Mouse (Mus musculus): ENCODE data around the gene Prkce. TPM values are rescaled to one million over a fixed set of nuclear protein-coding genes. Genes with fewer than 3 reads are reported as not detected.
A peak's percentile ranks its signal among the peaks of the same experiment; 100 is the strongest.

The Prkce gene
- total RNA-seq, 2 experiments from 2014 or later = 31.1 to 32.5 TPM

DNA sequence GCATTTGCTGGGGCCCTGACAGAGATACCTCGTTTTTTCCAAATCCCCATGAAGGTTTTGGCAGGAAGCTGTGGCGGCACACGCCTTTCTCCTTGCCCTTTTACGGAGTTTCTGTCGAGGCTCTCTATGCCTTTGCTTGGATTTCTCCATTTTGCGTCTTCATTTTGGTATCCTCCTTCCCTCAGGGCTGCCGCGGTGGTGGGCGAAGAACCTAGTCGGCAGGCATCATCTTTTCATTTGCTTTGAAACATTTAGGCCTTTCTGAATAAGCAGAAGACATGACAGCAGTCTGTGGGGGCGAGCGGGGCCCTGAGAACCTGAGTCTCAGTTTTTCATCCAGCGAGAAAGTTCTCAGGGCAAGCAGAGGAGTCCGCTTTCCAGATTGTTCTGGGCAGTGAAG, 47.2 kb downstream of the Prkce start:
- intact Hi-C loops (cut with DNase I) = loop anchor here (5.0 kb wide), 1 partner anchor 47 kb away; the partner anchor contains the start of gene Prkce

DNA sequence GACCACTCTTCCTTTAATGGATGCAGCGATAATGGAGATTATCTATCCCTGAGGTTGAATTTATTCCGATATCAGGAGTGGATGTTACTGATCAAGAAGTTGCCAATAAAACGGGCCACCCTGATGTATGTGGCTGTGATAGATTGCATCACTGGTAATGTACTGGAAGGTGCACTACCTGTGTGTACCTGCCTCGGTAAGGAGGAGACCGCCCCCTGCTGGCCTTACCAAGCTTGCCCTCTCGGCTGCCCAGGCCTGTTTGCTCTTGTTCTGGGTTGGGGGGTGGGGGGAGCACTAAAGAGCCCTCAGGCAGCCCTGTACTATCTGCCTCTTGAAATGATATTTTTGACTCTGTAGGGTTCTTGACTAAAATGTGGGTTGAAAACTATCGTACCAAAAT, 48.2 kb downstream of the Prkce start:
- intact Hi-C loops (cut with DNase I) = loop anchor here (5.0 kb wide), 1 partner anchor 48 kb away; the partner anchor contains the start of gene Prkce
- no peak for DNase-seq

More for the DNA sequence above, 47.2 kb downstream of the Prkce start:
- DNase-seq = no peak

DNA sequence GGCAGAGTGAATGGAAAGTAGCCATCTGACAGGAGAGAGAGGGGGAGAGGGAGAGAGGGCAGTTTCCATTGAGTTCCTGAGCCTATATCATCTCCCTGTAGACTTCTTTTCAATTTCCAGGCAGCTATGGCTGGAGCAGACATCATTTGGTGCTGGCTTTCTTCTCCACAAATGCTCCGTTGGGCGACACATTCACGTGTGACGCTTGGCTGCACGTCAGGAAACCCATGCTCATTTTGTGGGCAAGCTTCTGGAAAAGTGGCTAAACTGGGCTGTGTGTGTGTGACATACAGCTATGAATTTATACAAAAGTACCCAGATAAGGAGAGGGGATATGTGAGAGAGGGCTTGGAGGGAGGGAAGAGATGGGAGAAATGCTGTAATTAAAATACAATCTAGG, 49.9 kb downstream of the Prkce start:
- no peak for DNase-seq
- intact Hi-C loops (cut with DNase I) = loop anchor here (5.0 kb wide), 1 partner anchor 50 kb away; the partner anchor contains the start of gene Prkce

DNA sequence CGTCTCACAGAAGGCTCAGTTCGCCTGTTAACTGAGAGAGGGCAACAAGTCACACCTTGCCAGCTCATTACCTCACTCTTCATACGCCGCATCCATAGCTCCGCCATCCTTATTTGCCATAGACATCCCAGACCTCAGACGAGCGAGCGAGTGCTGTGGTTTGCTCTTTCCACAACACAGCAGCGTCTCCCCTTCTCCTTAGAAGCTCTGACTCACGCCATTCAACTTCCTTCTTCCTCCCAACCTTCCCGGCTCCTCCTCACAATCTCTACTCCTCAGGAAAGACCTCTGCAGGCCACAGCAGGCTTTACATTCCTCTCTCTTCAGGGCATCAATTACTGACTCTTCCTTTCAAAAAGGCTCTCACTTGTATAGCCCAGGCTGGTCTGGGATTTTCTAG, 51.0 kb downstream of the Prkce start:
- intact Hi-C loops (cut with DNase I) = loop anchor here (5.0 kb wide), 1 partner anchor 51 kb away; the partner anchor contains the start of gene Prkce
- DNase-seq = no peak

DNA sequence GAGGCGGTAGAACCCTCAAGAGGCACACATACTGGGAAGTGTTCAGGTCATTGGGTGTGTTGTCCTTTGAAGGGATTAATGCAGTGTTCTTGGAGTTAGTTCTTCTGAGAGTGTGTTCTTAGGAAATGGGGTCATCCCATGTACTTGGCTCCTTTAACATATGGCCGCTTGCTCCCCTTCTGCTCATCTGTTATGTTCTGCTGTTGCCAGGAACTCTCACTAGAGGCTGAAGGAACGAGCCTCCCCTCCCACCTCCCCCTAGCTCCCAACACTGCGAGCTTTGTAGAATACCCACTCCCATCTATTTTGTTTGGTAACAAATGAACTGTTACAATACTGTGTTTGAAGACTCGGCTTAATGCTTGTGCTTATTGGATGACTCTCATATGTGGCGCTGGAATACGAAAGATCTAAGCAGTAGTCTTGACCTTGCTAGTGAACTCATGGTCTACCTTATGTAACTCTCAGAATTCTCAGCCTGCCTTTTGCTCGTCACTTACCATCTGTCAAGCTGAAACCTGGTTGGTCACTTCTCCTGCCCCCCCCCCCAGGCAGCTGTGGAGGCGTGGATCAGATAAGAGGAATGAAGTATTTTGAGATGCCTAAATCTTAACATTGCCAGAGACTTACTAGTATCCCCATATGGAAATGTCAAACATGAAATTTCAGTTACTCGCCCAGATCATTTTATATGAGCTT, 58.1 kb downstream of the Prkce start:
- DNase-seq = no peak
- intact Hi-C loops (cut with DNase I) = no loop called here

DNA sequence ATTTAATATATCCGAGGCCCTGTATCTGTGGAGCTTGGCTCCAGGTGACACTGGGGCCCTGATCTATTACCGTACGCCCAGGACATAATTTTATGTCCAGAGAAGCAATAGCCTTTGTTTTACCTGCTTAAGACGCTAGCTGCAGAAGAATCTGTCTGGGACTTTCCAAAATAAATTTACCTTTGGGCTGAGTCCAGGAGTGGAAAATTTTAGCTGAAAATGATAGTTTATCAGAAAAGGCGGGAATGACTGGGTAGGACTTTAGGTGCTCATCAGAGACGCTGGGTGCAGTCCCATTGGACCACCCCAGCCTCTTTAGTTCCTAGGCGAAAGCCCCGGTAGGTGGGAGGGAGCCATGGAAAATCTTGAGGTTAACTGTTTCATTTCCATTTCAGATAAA, 58.6 kb downstream of the Prkce start:
- no peak for DNase-seq
- intact Hi-C loops (cut with DNase I) = no loop called here

DNA sequence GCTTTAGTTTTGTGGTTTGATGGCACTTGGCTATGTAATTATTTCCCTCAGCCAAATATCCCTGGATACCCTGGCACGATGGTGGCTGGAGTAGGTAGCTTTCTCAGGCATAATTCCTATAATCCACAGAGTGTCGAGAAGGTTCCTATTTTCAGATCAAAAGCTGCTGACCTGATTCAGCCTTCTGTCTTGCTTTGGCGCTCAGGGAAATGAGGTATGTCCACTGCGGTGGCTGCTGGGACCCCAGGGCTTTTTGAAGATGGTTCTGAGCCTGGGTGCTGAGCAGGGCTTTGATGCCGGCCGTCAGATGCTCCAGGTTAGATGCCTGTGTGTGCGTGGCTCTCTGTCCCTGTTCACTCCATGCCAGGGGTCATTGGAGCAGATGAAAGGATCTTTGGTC, 59.0 kb downstream of the Prkce start:
- intact Hi-C loops (cut with DNase I) = no loop called here
- no peak for DNase-seq

DNA sequence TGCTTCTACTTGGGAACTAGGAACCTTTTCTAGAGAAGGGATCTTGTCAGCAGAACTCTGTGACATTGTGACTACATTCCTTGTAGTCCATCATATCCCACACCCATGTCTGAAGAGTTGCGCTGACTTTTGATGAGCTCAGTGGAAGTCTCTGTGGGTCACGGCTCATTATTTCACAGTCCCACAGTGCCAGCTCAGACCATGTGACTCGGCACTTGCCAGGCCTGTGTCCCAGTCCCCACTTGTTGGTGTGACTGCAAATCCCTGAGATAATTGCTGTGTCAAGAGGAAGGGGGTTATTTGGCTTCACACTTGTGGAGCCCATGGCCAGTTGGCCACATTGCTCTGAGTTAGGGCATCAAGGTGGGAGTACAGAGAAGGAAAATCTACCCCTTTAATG, 59.8 kb downstream of the Prkce start:
- intact Hi-C loops (cut with DNase I) = no loop called here
- peak in 1 of 2 experiments; percentile 43 for DNase-seq

DNA sequence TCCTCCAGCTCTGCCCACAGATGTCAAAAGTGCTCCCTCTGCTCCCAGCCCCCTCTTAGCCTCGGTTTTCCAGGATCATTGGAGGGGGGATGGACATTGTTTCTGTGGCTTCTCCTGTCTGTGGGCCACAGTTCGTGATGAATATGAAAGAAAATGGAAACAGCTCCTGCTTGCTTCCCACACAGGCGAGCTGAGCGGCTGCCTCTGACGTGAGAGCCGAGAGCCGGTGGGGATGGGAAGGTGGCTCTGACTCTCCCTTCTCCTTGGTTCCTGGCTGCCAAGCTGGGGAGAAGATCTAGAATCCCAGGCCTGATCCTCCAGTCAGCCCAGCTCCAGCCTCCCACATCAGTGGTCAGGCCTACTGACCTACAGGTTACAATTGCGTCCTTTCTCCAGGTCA, 61.3 kb downstream of the Prkce start:
- intact Hi-C loops (cut with DNase I) = no loop called here

DNA sequence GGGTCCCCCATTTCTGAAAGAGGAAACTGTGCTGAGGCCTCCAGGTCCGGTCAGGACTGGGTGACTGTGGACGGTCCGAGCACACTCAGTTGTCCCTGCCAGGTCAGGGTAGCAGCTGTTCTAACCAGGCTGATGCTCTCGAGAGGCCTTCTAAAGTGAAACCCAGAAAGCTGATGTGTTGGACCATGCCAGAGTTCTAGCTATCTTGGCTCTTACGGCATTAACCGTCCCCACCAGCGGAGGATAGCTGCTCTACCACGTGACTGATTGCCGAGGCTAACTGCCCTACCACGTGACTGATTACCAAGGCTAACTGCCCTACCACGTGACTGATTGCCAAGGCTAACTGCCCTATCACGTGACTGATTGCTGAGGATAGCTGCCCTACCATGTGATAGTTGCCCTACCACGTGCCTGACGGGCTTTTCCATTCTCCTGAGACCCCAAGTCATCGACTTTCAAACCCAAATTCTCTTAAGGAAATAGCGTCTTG, 62.6 kb downstream of the Prkce start:
- intact Hi-C loops (cut with DNase I) = no loop called here

More for the DNA sequence above, 61.3 kb downstream of the Prkce start:
- DNase-seq = no peak

DNA sequence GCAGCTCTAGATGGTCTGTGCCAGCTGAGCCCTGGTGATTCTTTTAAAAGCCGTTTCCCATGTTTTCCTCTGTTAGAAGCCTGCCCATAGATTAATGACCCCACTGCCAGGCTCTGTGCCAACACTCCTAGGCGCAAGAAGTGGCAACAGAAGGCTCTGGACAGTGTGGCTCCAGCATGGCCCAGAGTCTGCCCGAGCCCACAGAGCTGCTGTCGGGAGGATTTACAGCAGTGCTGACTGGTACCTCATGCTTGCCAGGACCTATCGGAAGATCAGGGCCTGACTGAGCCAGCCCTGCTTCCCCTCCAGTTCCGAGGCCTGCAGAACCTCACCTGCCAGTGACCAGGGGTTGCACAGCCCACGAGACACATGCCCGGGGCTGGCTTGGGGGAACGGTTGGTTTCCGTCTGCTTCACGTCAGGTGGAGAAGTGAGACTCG, 64.2 kb downstream of the Prkce start:
- peak; percentile 31 to 40 for DNase-seq
- intact Hi-C loops (cut with DNase I) = no loop called here

More for the DNA sequence above, 62.6 kb downstream of the Prkce start:
- peak in 1 of 2 experiments; percentile 23 for DNase-seq

DNA sequence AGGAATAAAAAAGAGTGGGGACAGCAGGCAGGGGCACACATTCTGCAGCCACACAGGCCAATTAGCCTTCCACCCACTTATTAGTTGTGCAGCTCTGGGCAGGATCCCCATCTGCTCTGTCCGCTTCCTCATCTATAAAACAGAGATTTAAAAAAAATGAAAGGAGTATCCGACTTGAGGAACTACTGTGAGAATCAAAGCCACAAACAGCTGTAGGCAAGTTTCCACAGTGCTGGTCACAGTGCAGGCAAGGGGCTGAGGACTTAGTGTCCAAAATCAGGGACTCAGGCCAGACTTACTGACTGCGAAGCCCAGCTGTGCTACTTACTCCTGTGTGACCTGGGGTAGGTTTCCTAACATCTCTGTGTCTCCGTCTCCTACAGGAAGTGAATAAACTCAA, 64.7 kb downstream of the Prkce start:
- intact Hi-C loops (cut with DNase I) = no loop called here
- DNase-seq = no peak

DNA sequence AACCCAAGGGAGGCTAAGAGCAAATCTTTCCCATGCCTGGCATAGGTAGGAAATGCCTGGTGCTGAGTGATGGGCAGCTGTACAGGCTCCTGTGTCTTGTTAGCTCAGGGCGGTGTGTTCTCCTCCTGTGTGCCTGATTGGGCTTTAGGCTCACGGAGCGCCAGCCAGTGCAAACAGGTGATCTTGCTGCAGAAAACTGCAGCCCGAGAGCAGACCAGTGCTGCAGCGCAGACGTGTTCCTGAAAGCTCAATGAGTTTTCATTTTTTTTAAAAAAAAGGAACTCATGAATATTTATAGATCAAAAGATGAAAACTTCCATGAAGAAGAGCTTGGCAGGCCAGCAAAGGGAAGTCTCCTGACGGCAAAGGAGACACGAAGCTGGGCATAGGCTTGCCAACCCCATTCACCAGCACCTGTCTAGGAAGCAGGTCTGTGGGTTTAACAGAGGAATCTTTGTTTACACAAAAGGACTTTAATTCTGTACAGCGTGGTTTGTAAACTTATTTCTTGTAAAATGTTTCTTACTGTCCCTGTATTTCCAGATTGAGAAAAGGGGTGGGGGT, 67.1 kb downstream of the Prkce start:
- intact Hi-C loops (cut with DNase I) = no loop called here

DNA sequence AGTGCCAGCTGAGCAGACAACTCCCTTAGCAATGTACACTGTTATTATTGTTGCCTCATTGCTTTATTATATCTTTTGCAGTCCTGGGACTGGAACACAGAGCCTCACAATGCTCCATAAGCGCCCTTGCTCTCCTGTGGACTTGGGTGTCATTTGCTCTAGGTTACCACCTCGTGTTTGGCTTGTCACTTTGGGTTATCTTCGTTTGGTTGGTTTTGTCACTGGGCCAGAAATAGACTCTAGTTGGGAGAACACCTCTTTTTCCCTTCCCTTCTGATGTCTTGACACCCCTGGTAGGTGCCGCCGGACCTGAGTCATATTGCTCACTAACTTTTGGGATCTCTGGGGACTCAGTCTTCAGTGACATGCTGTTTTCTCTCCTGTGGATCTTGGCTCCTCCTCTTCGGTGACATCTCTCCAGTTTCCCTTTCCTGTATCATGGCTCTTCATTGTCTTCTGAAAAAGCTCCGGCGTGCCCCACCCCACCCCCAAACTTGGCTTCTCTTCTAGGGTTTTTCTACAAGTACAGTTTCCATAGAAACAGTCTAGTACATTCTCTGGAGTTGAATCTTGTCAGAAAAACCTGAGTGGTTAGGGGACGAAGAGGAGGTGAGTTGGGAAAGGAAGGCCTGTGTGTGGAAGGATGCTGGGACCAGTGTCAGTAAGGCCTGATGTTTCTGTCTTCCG, 68.6 kb downstream of the Prkce start:
- intact Hi-C loops (cut with DNase I) = no loop called here
- peak in 1 of 2 experiments; percentile 32 for DNase-seq

More for the DNA sequence above, 67.1 kb downstream of the Prkce start:
- no peak for DNase-seq

DNA sequence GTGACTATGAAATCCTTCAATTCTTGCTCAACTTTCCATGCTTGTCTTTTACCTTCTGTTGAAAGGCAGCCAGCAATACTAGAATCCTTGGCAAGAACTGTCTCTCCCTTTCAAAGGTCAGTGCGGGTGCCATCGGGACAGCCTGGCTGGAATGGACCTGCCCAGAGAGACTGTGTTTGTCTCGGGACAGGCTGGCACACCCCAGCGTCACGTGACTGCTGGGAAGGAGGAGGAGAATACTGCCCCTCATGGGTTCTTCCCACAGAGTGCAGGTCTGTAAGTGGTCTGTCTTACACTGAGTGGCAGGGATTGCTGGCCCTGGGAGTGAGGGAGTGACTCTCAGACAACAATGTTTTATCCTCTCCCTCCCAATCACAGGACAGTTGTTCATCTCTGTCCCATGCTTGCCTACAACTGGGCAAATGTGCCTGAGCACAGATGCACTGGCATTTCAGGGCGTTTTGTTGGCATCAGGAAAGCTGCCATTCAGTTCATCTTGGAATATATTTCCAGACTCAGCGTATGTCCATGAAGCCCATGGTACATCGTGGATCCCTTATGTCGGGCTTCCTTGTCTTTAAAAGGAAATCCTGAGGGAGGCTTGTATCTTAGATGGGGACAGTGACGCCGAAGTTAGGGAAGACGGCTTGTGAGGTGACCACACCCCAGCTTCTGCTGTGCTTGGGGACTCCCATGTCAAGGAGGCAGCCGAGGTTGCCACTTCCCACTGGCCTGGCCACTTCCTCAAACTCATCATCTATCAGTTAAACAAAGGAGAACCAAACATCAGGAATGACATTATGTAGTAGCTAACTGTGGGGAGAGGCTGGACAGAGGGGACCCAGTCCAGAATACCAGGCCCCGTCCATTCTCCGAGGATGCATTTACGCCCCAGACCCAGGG, 69.5 kb downstream of the Prkce start:
- intact Hi-C loops (cut with DNase I) = no loop called here

DNA sequence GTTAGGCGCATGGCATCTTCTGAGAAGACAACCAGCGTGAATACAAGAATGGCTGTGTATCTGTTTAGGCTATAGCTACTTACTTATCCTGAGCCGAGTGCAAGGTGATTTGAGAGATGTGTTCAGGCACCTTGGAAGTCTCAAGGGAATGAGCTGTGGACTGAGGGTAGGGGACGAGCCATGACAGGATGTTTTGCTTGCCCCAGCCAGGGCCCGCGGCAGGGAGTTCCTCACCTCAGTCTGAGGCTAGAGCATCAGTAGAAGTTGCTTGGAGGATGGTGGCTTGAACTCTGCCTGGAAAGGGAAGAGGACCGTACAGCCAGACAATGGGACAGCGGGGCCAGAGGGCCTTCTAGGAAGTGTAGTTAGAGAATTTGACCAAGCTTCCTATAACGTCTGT, 74.7 kb downstream of the Prkce start:
- intact Hi-C loops (cut with DNase I) = no loop called here

More for the DNA sequence above, 69.5 kb downstream of the Prkce start:
- peak; percentile 88 to 89 for DNase-seq

DNA sequence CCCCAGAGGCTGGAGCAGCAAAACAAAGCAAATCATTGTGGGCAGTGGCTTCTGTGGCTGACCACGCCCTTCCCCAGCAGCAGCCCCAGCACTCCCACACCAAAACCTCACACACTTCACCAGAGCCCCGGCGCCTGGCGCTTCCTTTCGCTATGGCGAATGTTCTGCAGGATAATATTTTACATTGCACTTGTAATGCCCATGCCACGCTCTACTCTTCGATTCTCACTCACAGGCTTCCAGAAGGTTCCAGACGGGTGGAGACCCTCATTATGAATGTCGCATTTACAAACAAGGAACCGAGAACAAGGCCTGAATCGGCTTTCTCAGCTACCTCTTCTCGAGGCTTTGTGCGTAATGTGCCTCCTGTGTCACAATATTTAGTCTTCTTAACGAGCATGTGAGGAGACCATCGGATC, 75.5 kb downstream of the Prkce start:
- DNase-seq = no peak
- intact Hi-C loops (cut with DNase I) = no loop called here

More for the DNA sequence above, 74.7 kb downstream of the Prkce start:
- DNase-seq = no peak

DNA sequence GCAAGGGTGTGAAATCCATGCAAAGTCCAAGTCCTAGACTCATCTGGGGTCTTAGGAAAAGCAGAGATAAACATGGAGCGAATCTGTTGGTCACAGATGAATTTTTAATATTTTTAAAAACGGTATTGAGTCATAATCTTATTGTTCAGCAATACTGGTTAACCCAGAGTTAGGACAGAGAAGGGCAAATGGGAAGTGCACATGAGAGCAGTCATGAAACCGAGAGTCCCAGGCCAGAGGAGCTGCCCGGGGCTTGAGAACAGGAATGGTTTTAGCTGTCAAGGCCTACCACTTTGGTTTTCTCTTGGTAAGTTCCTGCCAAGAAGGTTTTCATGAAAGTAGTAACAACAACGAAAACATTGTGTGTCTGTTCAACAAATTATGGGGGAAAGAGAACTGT, 76.8 kb downstream of the Prkce start:
- no peak for DNase-seq
- intact Hi-C loops (cut with DNase I) = no loop called here

DNA sequence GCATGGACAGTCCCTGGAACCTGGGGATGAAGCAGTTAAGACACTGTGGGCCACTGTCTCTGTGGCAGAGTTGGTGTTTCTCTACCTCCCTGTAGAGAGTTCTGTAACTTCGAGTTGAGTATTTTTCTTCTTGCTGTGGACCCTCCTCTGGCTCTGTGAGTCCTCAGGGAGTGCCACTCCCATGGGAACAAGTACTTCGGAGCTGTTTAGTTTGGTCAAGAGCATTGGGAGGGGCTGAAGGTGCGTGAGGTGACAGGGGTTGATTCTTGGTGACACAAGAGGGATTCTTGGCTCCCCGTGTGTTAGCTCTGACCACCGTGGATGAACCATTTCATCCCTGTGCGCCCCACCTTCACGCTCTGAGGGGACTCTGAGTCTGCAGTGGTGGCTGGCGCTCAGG, 81.2 kb downstream of the Prkce start:
- intact Hi-C loops (cut with DNase I) = no loop called here

More for the DNA sequence above, 81.2 kb downstream of the Prkce start:
- DNase-seq = no peak
